Mouse (Mus musculus) heart, postnatal 0 days (tissue): ENCODE results near the gene Tmed1. TPM values are rescaled to one million over a fixed set of nuclear protein-coding genes. Genes with fewer than 3 reads are reported as not detected.
"Not testable (repeated sequence)": the region's sequence is repeated elsewhere in the genome, so short reads cannot be mapped to it uniquely, and the experiment has no call there.

ENCODE experiments used
- ATAC-seq: fragments of 200-750 bp; cut with Nextera tagmentation; 2 replicates; pipeline ENCODE4 v1.8.0; 2017; ENCODE audit warnings: low read depth, moderate number of reproducible peaks, moderate library complexity; ENCODE audit not compliant: insufficient read depth
- DNase-seq: peaks from one replicate; pipeline ENCODE4 v3.0.0-alpha.2; 2016; ENCODE audit warnings: low spot score
- H3K27ac ChIP-seq: fragments of 300-500 bp; sonication (generic); 2 replicates; pipeline ENCODE4 v1.5.1; 2014; ENCODE audit warnings: low read depth, mild to moderate bottlenecking
- H3K27me3 ChIP-seq: fragments of 300-500 bp; sonication (generic); 2 replicates; pipeline ENCODE4 v1.6.1; 2014; ENCODE audit warnings: low read length, mixed read lengths; ENCODE audit not compliant: control insufficient read depth, insufficient read depth
- H3K36me3 ChIP-seq: fragments of 300-500 bp; sonication (generic); replicated peaks from 2 replicates; pipeline ENCODE4 v1.6.1; 2014; ENCODE audit warnings: low read length, mixed read lengths; ENCODE audit not compliant: control insufficient read depth, insufficient read depth
- H3K4me1 ChIP-seq: fragments of 300-500 bp; sonication (generic); 2 replicates; pipeline ENCODE4 v1.6.1; 2014; ENCODE audit warnings: antibody characterized with exemption; ENCODE audit not compliant: control insufficient read depth, insufficient read depth
- H3K4me2 ChIP-seq: fragments of 300-500 bp; sonication (generic); 2 replicates; pipeline ENCODE4 v1.6.1; 2014; ENCODE audit warnings: low read depth, mild to moderate bottlenecking, low read length, moderate library complexity
- H3K4me3 ChIP-seq: fragments of 300-500 bp; sonication (generic); 2 replicates; pipeline ENCODE4 v1.5.1; 2014; ENCODE audit warnings: low read depth, low read length
- H3K9ac ChIP-seq: fragments of 300-500 bp; sonication (generic); replicated peaks from 2 replicates; pipeline ENCODE4 v1.6.1; 2014; ENCODE audit warnings: low read depth, low read length, mixed read lengths
- H3K9me3 ChIP-seq: fragments of 300-500 bp; sonication (generic); replicated peaks from 2 replicates; pipeline ENCODE4 v1.6.1; 2016; ENCODE audit warnings: low read length; ENCODE audit not compliant: control insufficient read depth
- CTCF ChIP-seq: IDR thresholded peaks from 2 replicates; pipeline ENCODE4 v1.5.1; 2016; ENCODE audit warnings: antibody characterized with exemption, control low read depth, low read depth
- EP300 ChIP-seq: IDR thresholded peaks from 2 replicates; pipeline ENCODE4 v1.6.1; 2016; ENCODE audit warnings: antibody characterized with exemption, low read depth
- WGBS: fragments of 180-500 bp; shearing (Covaris S2); extraction: QIAGEN DNeasy Blood & Tissue Kit; methylation state at CpG from one replicate; pipeline ENCODE4 v1.1.7; 2014; 5-methylcytosine and 5-hydroxymethylcytosine counted together
- polyA plus RNA-seq: library from polyadenylated mRNA; unstranded; fragments of >200 nt; fragmentation: Nextera tagmentation; extraction: Ambion mirVana; gene quantifications from 2 replicates; pipeline ENCODE4 v1.2.1, GENCODE M21; 2015
- total RNA-seq: library from RNA; depleted of rRNA; stranded (reverse); fragments of >200 nt; gene quantifications from 2 replicates; pipeline ENCODE4 v1.2.3, GENCODE M21; 2014; ENCODE audit warnings: low replicate concordance

Gene Tmed1
- total and polyA plus RNA-seq, 2 experiments from 2014 or later, result 70.5 to 83.7 TPM

GRCm38 (mm10) chr9:21469032-21470024 is 40.7 kb downstream of the Tmed1 start:
- H3K27ac ChIP-seq, result no peak overlapping the region
- no peaks in the 10 kb centered on the region for H3K27me3 ChIP-seq
- WGBS, result 89% methylated on average over 18 of the region's 20 CpGs
- DNase-seq (no peak), ATAC-seq (0 out of 2 replicates have a peak, but pooled peaks have one; percentile 9)
- no peaks in the 10 kb centered on the region for H3K9me3 ChIP-seq
- no peak overlapping the region for H3K4me2 ChIP-seq
- no peak overlapping the region for H3K9ac ChIP-seq
- no peak overlapping the region for H3K4me3 ChIP-seq
- H3K4me1 ChIP-seq, result no peaks in the 10 kb centered on the region
- TF ChIP-seq EP300 (no peak), CTCF (peak; percentile 55)
- H3K36me3 ChIP-seq, result peaks cover 81% of the 10 kb centered on the region

- WGBS, result 91% methylated on average over 7 of the region's 7 CpGs
Measured at GRCm38 (mm10) chr9:21464565-21464928, 45.5 kb downstream of the Tmed1 start.

GRCm38 (mm10) chr9:21463766-21464564 is 46.1 kb downstream of the Tmed1 start:
- H3K36me3 ChIP-seq, result peaks cover 35% of the 10 kb centered on the region
- H3K4me3 ChIP-seq, result no peak overlapping the region
- no peak overlapping the region for H3K9ac ChIP-seq
- WGBS, result 59% methylated on average over 3 of the region's 3 CpGs
- DNase-seq (no peak), ATAC-seq (no peak)
- H3K27ac ChIP-seq, result peak overlapping the region; percentile 93
- 0 out of 2 replicates have a peak overlapping the region, but pooled peaks have one; percentile 8 for H3K4me2 ChIP-seq
- H3K4me1 ChIP-seq, result peaks cover 23% of the 10 kb centered on the region
- H3K9me3 ChIP-seq, result no peaks in the 10 kb centered on the region
- H3K27me3 ChIP-seq, result no peaks in the 10 kb centered on the region
- TF ChIP-seq EP300 (no peak), CTCF (no peak)

More at GRCm38 (mm10) chr9:21464565-21464928, 45.5 kb downstream of the Tmed1 start:
- ATAC-seq, H3K4me3 ChIP-seq, H3K9ac ChIP-seq, DNase-seq, H3K27me3 ChIP-seq, H3K9me3 ChIP-seq, H3K27ac ChIP-seq, H3K4me2 ChIP-seq: not testable (repeated sequence)
- peaks cover 23% of the 10 kb centered on the region for H3K4me1 ChIP-seq
- H3K36me3 ChIP-seq, result peaks cover 41% of the 10 kb centered on the region

GRCm38 (mm10) chr9:21463138-21463590 is 46.9 kb downstream of the Tmed1 start:
- H3K9me3 ChIP-seq, result no peaks in the 10 kb centered on the region
- TF ChIP-seq EP300, result peak; percentile 91; the same call in 1 of the 2 replicates
- TF ChIP-seq CTCF, result no peak
- WGBS, result 1% methylated on average over 5 of the region's 5 CpGs

GRCm38 (mm10) chr9:21460400-21460940 is 49.6 kb downstream of the Tmed1 start:
- TF ChIP-seq EP300 (no peak), CTCF (no peak)
- no peaks in the 10 kb centered on the region for H3K27me3 ChIP-seq
- 95% methylated on average over 3 of the region's 3 CpGs for WGBS
- no peaks in the 10 kb centered on the region for H3K9me3 ChIP-seq
- H3K36me3 ChIP-seq, result peaks cover 5% of the 10 kb centered on the region
- no peak overlapping the region for H3K4me2 ChIP-seq
- DNase-seq (no peak), ATAC-seq (no peak)
- no peak overlapping the region for H3K9ac ChIP-seq
- H3K27ac ChIP-seq, result no peak overlapping the region
- H3K4me1 ChIP-seq, result peaks cover 23% of the 10 kb centered on the region
- H3K4me3 ChIP-seq, result no peak overlapping the region

More at GRCm38 (mm10) chr9:21463138-21463590, 46.9 kb downstream of the Tmed1 start:
- Histone ChIP-seq H3K36me3 (peaks cover 29% of the 10 kb centered on the region), H3K9ac (peak overlapping the region; percentile 41), H3K4me3 (no peak overlapping the region), H3K27me3 (no peaks in the 10 kb centered on the region), H3K4me1 (peaks cover 23% of the 10 kb centered on the region), H3K4me2 (peak overlapping the region; percentile 33), H3K27ac (peak overlapping the region; percentile 93)
- DNase-seq (peak; percentile 91), ATAC-seq (peak; percentile 95)
